Mouse (Mus musculus): ENCODE measurements around the gene Dbndd2. TPM values are rescaled to one million over a fixed set of nuclear protein-coding genes. Genes with fewer than 3 reads are reported as not detected.

Dbndd2 gene
- total and polyA plus RNA-seq, 3 experiments = 5.5 to 22.3 (median 11.7) TPM

GRCm38 (mm10) chr2:164520782-164521181, 34.9 kb downstream of the Dbndd2 start:
- peaks cover 5% of the 10 kb centered on the region; the same call in 1 of the 2 replicates for H3K4me1 ChIP-seq (ENCODE audit: insufficient read depth, low read depth, low read length)
- H3K9me3 ChIP-seq (replicated peaks) = no peaks in the 10 kb centered on the region; the same call in 1 of the 2 replicates
- peak; percentile 59; the same call in 1 of the 2 replicates for ATAC-seq (ENCODE audit: extremely low read depth, insufficient number of reproducible peaks, low FRiP score, poor library complexity, severe bottlenecking)
- peaks cover 27% of the 10 kb centered on the region for H3K27me3 ChIP-seq (ENCODE audit: insufficient read depth, low read length)
- no peak for TF ChIP-seq POLR2AphosphoS5 (IDR thresholded peaks at IDR 0.05; ENCODE audit: insufficient replicate concordance, low read depth, low read length)
- no peak for TF ChIP-seq TAL1 (conservative IDR thresholded peaks at IDR 0.05; ENCODE audit: low read depth, low read length)
- TF ChIP-seq CTCF (IDR thresholded peaks at IDR 0.05; ENCODE audit: low read depth, low read length) = peak; percentile 4; the same call in 1 of the 2 replicates
- no peak for TF ChIP-seq GATA1 (IDR thresholded peaks at IDR 0.05; ENCODE audit: borderline replicate concordance, low read length)
- TF ChIP-seq GATA2 (IDR thresholded peaks at IDR 0.05; ENCODE audit: borderline replicate concordance, low read depth, low read length) = no peak
- DNase-seq (ENCODE audit: low spot score) = peak; percentile 55
- H3K36me3 ChIP-seq (replicated peaks) = no peaks in the 10 kb centered on the region
- no peak overlapping the region for H3K4me3 ChIP-seq (ENCODE audit: low read depth, low read length)

- DNase-seq (ENCODE audit: low spot score) (peak; percentile 12), ATAC-seq (ENCODE audit: extremely low read depth, insufficient number of reproducible peaks, low FRiP score, poor library complexity, severe bottlenecking) (no peak)
- Histone ChIP-seq H3K4me3 (ENCODE audit: low read depth, low read length) (no peak overlapping the region), H3K36me3 (replicated peaks) (no peaks in the 10 kb centered on the region), H3K4me1 (ENCODE audit: insufficient read depth, low read depth, low read length) (no peaks in the 10 kb centered on the region; the same call in 1 of the 2 replicates), H3K9me3 (replicated peaks) (peaks cover 6% of the 10 kb centered on the region), H3K27me3 (ENCODE audit: insufficient read depth, low read length) (peaks cover 22% of the 10 kb centered on the region)
- no peak for TF ChIP-seq GATA2 (IDR thresholded peaks at IDR 0.05; ENCODE audit: borderline replicate concordance, low read depth, low read length)
- TF ChIP-seq TAL1 (conservative IDR thresholded peaks at IDR 0.05; ENCODE audit: low read depth, low read length) = no peak
- no peak for TF ChIP-seq POLR2AphosphoS5 (IDR thresholded peaks at IDR 0.05; ENCODE audit: insufficient replicate concordance, low read depth, low read length)
- no peak for TF ChIP-seq CTCF (IDR thresholded peaks at IDR 0.05; ENCODE audit: low read depth, low read length)
- TF ChIP-seq GATA1 (IDR thresholded peaks at IDR 0.05; ENCODE audit: borderline replicate concordance, low read length) = no peak
Measured at GRCm38 (mm10) chr2:164521841-164522240, 35.9 kb downstream of the Dbndd2 start.

- peaks cover 7% of the 10 kb centered on the region for H3K9me3 ChIP-seq (replicated peaks)
- no peaks in the 10 kb centered on the region; the same call in 1 of the 2 replicates for H3K4me1 ChIP-seq (ENCODE audit: insufficient read depth, low read depth, low read length)
- H3K4me3 ChIP-seq (ENCODE audit: low read depth, low read length) = no peak overlapping the region
- peaks cover 22% of the 10 kb centered on the region for H3K27me3 ChIP-seq (ENCODE audit: insufficient read depth, low read length)
- no peaks in the 10 kb centered on the region for H3K36me3 ChIP-seq (replicated peaks)
- DNase-seq (ENCODE audit: low spot score) = no peak
- ATAC-seq (ENCODE audit: extremely low read depth, insufficient number of reproducible peaks, low FRiP score, poor library complexity, severe bottlenecking) = no peak
- TF ChIP-seq CTCF (IDR thresholded peaks at IDR 0.05; ENCODE audit: low read depth, low read length) = no peak
Measured at GRCm38 (mm10) chr2:164522280-164522679, 36.4 kb downstream of the Dbndd2 start.

GRCm38 (mm10) chr2:164523301-164523773, 37.4 kb downstream of the Dbndd2 start:
- Histone ChIP-seq H3K36me3 (replicated peaks) (no peaks in the 10 kb centered on the region), H3K27me3 (ENCODE audit: insufficient read depth, low read length) (peaks cover 22% of the 10 kb centered on the region), H3K4me3 (ENCODE audit: low read depth, low read length) (no peak overlapping the region), H3K9me3 (replicated peaks) (peaks cover 7% of the 10 kb centered on the region), H3K4me1 (ENCODE audit: insufficient read depth, low read depth, low read length) (no peaks in the 10 kb centered on the region; the same call in 1 of the 2 replicates)
- DNase-seq (ENCODE audit: low spot score) = no peak
- TF ChIP-seq CTCF (IDR thresholded peaks at IDR 0.05; ENCODE audit: low read depth, low read length) = no peak
- no peak for TF ChIP-seq TAL1 (conservative IDR thresholded peaks at IDR 0.05; ENCODE audit: low read depth, low read length)
- TF ChIP-seq GATA1 (IDR thresholded peaks at IDR 0.05; ENCODE audit: borderline replicate concordance, low read length) = no peak
- TF ChIP-seq POLR2AphosphoS5 (IDR thresholded peaks at IDR 0.05; ENCODE audit: insufficient replicate concordance, low read depth, low read length) = no peak
- no peak for TF ChIP-seq GATA2 (IDR thresholded peaks at IDR 0.05; ENCODE audit: borderline replicate concordance, low read depth, low read length)
- no peak for ATAC-seq (ENCODE audit: extremely low read depth, insufficient number of reproducible peaks, low FRiP score, poor library complexity, severe bottlenecking)

- no peak overlapping the region for H3K4me3 ChIP-seq (ENCODE audit: low read depth, low read length)
- H3K4me1 ChIP-seq (ENCODE audit: insufficient read depth, low read depth, low read length) = no peaks in the 10 kb centered on the region
- no peak for ATAC-seq (ENCODE audit: extremely low read depth, insufficient number of reproducible peaks, low FRiP score, poor library complexity, severe bottlenecking)
- DNase-seq (ENCODE audit: low spot score) = no peak
- peaks cover under 1% of the 10 kb centered on the region; the same call in 1 of the 2 replicates for H3K27me3 ChIP-seq (ENCODE audit: insufficient read depth, low read length)
- peaks cover 7% of the 10 kb centered on the region for H3K9me3 ChIP-seq (replicated peaks)
- no peaks in the 10 kb centered on the region for H3K36me3 ChIP-seq (replicated peaks)
- TF ChIP-seq CTCF (IDR thresholded peaks at IDR 0.05; ENCODE audit: low read depth, low read length) = no peak
- TF ChIP-seq POLR2AphosphoS5 (IDR thresholded peaks at IDR 0.05; ENCODE audit: insufficient replicate concordance, low read depth, low read length) = no peak
- no peak for TF ChIP-seq GATA1 (IDR thresholded peaks at IDR 0.05; ENCODE audit: borderline replicate concordance, low read length)
- no peak for TF ChIP-seq GATA2 (IDR thresholded peaks at IDR 0.05; ENCODE audit: borderline replicate concordance, low read depth, low read length)
- TF ChIP-seq TAL1 (conservative IDR thresholded peaks at IDR 0.05; ENCODE audit: low read depth, low read length) = no peak
Measured at GRCm38 (mm10) chr2:164528557-164528956, 42.7 kb downstream of the Dbndd2 start.

GRCm38 (mm10) chr2:164531169-164531568, 45.3 kb downstream of the Dbndd2 start:
- Histone ChIP-seq H3K27me3 (ENCODE audit: insufficient read depth, low read length) (peaks cover 3% of the 10 kb centered on the region; the same call in 1 of the 2 replicates), H3K4me1 (ENCODE audit: insufficient read depth, low read depth, low read length) (no peaks in the 10 kb centered on the region), H3K4me3 (ENCODE audit: low read depth, low read length) (no peak overlapping the region), H3K9me3 (replicated peaks) (peaks cover 7% of the 10 kb centered on the region), H3K36me3 (replicated peaks) (no peaks in the 10 kb centered on the region)
- ATAC-seq (ENCODE audit: extremely low read depth, insufficient number of reproducible peaks, low FRiP score, poor library complexity, severe bottlenecking) = no peak
- TF ChIP-seq CTCF (IDR thresholded peaks at IDR 0.05; ENCODE audit: low read depth, low read length) (peak; percentile 97), GATA1 (IDR thresholded peaks at IDR 0.05; ENCODE audit: borderline replicate concordance, low read length) (no peak)
- DNase-seq (ENCODE audit: low spot score) = peak; percentile 47

Data from G1E (cell line).